Mouse (Mus musculus): ENCODE measurements around the gene Kcnj5.
A peak's percentile ranks its signal among the peaks of the same experiment; 100 is the strongest.

The Kcnj5 gene

GRCm38 (mm10) chr9:32344051-32344450 lies at the start of gene Kcnj5:
Kcnj5 (minus strand) TSS chr9:32344350.
- DNase-seq (ENCODE audit: low read depth): no peak

GRCm38 (mm10) chr9:32392716-32393115 lies 48.6 kb upstream of the Kcnj5 start:
- DNase-seq (ENCODE audit: low read depth): no peak

- no peak for DNase-seq (ENCODE audit: low read depth)
Measured at GRCm38 (mm10) chr9:32391701-32392100, 47.6 kb upstream of the Kcnj5 start.

GRCm38 (mm10) chr9:32391092-32391491 lies 46.9 kb upstream of the Kcnj5 start:
- no peak for DNase-seq (ENCODE audit: low read depth)

- DNase-seq (ENCODE audit: low read depth): peak; percentile 8
Measured at GRCm38 (mm10) chr9:32388120-32388519, 44.0 kb upstream of the Kcnj5 start.

- DNase-seq (ENCODE audit: low read depth): no peak
Measured at GRCm38 (mm10) chr9:32384906-32385305, 40.8 kb upstream of the Kcnj5 start.

- DNase-seq (ENCODE audit: low read depth): no peak
Measured at GRCm38 (mm10) chr9:32376863-32377590, 32.9 kb upstream of the Kcnj5 start.

- DNase-seq (ENCODE audit: low read depth): no peak
Measured at GRCm38 (mm10) chr9:32376031-32376430, 31.9 kb upstream of the Kcnj5 start.

GRCm38 (mm10) chr9:32373656-32374055 lies 29.5 kb upstream of the Kcnj5 start:
- DNase-seq (ENCODE audit: low read depth): no peak

GRCm38 (mm10) chr9:32372202-32372601 lies 28.1 kb upstream of the Kcnj5 start, which contains the start of gene Kcnj1:
Kcnj1 (plus strand) TSS chr9:32372493.
- DNase-seq (ENCODE audit: low read depth): no peak

- DNase-seq (ENCODE audit: low read depth): no peak
Measured at GRCm38 (mm10) chr9:32369388-32369787, 25.2 kb upstream of the Kcnj5 start.

- no peak for DNase-seq (ENCODE audit: low read depth)
Measured at GRCm38 (mm10) chr9:32368812-32369211, 24.7 kb upstream of the Kcnj5 start.

- no peak for DNase-seq (ENCODE audit: low read depth)
Measured at GRCm38 (mm10) chr9:32360770-32361169, 16.6 kb upstream of the Kcnj5 start.

GRCm38 (mm10) chr9:32350332-32350731 lies 6.2 kb upstream of the Kcnj5 start:
- peak; percentile 77 for DNase-seq (ENCODE audit: low read depth)

GRCm38 (mm10) chr9:32349344-32349743 lies 5.2 kb upstream of the Kcnj5 start:
- peak; percentile 33 for DNase-seq (ENCODE audit: low read depth)

GRCm38 (mm10) chr9:32348096-32348495 lies 3.9 kb upstream of the Kcnj5 start:
- no peak for DNase-seq (ENCODE audit: low read depth)

GRCm38 (mm10) chr9:32344489-32344888 lies 339 bp upstream of the Kcnj5 start:
- no peak for DNase-seq (ENCODE audit: low read depth)

- DNase-seq (ENCODE audit: low read depth): no peak
Measured at GRCm38 (mm10) chr9:32342929-32343328, 1.2 kb downstream of the Kcnj5 start.

GRCm38 (mm10) chr9:32340831-32341230 lies 3.3 kb downstream of the Kcnj5 start:
- no peak for DNase-seq (ENCODE audit: low read depth)

GRCm38 (mm10) chr9:32335389-32336150 lies 8.6 kb downstream of the Kcnj5 start:
- no peak for DNase-seq (ENCODE audit: low read depth)

- no peak for DNase-seq (ENCODE audit: low read depth)
Measured at GRCm38 (mm10) chr9:32331162-32331561, 13.0 kb downstream of the Kcnj5 start.

GRCm38 (mm10) chr9:32328777-32329176 lies 15.4 kb downstream of the Kcnj5 start:
- DNase-seq (ENCODE audit: low read depth): no peak

GRCm38 (mm10) chr9:32323610-32324009 lies 20.5 kb downstream of the Kcnj5 start:
- DNase-seq (ENCODE audit: low read depth): no peak
